Mouse (Mus musculus): Measurements from ENCODE around the gene Grcc10. TPM values are rescaled to one million over a fixed set of nuclear protein-coding genes. Genes with fewer than 3 reads are reported as not detected.

Grcc10 gene
- polyA plus RNA-seq, 1 experiment from 2014 or later, result 429 TPM

DNA sequence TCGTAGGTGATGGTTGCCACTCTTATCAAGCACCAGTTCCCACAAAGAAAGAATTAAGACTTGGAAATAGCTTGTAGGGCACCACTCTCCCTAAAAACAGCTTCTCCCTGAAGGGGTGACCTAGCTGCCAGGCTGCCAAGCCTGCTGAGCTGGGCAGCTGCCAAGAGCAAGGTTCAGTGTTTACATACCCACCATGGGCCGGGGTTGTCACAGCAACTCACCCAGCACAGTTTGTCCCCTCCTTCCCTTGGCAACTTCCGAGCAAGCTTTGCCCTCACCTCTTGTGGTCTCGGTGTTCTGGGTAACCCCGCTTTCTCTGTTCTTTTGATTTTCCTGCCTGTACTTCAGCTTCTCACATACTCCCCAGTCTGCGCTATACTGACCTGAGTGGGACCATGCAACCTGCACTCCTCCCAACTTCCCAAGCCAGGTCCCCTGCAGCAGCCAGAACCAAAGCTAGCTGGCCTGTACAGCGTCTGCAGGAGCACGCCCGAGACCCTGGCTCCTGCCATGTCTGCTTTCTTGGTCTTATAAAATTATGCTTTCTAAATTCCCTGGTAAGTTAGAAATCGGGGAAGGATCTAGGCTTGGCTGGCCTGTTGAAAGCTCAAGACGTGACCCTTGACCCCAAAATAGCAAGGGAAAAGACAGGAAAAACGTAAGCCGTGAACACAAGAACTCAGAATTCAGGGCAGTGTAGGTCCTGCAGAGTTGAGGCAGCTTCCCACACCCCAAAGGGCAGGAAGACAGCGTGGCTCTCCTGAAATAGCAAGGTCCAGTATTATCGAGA, 46.8 kb downstream of the Grcc10 start:
- H3K27ac ChIP-seq (ENCODE audit: low read depth), result peak overlapping the region; percentile 78
- peak; percentile 81 for ATAC-seq (ENCODE audit: insufficient read depth)
- no peak for TF ChIP-seq CTCF (IDR thresholded peaks at IDR 0.05; ENCODE audit: low read depth)
- H3K4me3 ChIP-seq (ENCODE audit: low read depth, low read length), result no peak overlapping the region
- H3K9ac ChIP-seq, result 0 out of 2 replicates have a peak overlapping the region, but pooled peaks have one; percentile 29
- no peaks in the 10 kb centered on the region for H3K9me3 ChIP-seq (ENCODE audit: low read depth, low read length)
- WGBS, result 67% methylated on average over 15 of the region's 15 CpGs
- 0 out of 2 replicates have a peak overlapping the region, but pooled peaks have one; percentile 15 for H3K4me2 ChIP-seq
- H3K27me3 ChIP-seq (ENCODE audit: insufficient read depth, low read length), result no peaks in the 10 kb centered on the region
- H3K36me3 ChIP-seq (ENCODE audit: insufficient read depth), result no peaks in the 10 kb centered on the region; the same call in 1 of the 2 replicates
- H3K4me1 ChIP-seq (ENCODE audit: insufficient read depth), result peaks cover 15% of the 10 kb centered on the region
- DNase-seq, result peak; percentile 66

DNA sequence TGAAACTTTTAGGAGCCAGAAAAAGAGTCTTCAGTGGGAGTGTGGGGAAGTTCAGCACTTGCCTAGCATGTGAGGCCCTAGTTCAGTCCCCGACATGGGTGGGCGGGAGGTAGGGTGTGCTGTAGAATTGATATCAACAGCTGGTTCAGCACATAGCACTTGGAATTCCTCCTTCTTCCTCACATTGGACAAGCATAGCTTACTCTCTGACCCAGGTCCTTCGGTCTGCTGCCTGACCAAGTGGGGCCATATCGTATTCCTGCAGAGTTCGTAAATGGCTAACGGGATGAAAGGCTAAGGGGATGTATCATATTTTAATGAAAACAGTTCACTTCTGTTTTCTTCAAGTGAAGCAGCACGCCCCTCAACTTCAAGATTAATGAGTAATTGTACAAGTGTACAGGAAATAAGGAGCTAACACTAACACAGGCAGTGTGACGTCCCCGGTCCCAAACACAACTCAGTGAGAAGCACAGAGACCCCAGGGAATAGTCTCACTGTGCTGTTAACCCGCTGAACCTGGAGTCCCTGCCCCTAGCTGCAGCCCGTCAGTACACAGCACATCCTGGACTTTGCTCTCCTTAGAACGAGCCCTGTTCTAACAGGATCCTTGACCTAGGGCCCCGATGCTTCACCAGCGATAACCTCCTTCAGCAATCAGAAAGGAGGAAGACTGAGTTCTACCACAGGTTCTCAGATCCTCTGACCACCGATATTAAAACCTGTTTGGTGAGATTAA, 47.8 kb downstream of the Grcc10 start:
- no peak overlapping the region for H3K9ac ChIP-seq
- ATAC-seq (ENCODE audit: insufficient read depth), result no peak
- 55% methylated on average over 15 of the region's 15 CpGs for WGBS

DNA sequence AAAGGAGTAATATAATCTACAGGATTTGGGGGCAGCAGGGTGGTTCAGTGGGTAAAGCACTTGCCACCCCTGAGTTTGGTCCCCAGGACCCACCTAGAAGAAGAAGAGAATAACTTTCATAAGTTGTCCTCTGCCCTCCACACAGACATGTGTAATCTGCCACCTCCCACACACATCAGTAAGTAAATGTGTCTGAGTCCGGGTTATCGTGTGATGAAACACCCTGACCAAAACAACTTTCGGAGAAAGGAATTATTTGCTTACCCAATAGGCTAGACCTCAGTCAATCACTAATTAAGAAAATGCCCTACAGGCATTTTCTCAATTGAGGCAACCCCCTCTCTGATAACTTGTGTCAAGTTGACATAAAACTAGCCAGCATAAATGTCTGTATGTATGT, 50.7 kb downstream of the Grcc10 start:
- ATAC-seq (ENCODE audit: insufficient read depth), result no peak
- H3K27ac ChIP-seq (ENCODE audit: low read depth), result no peak overlapping the region
- H3K9me3 ChIP-seq (ENCODE audit: low read depth, low read length), result no peaks in the 10 kb centered on the region
- no peak for DNase-seq
- no peak overlapping the region for H3K4me3 ChIP-seq (ENCODE audit: low read depth, low read length)
- 90% methylated on average over 3 of the region's 3 CpGs for WGBS
- no peaks in the 10 kb centered on the region for H3K36me3 ChIP-seq (ENCODE audit: insufficient read depth)
- TF ChIP-seq CTCF (IDR thresholded peaks at IDR 0.05; ENCODE audit: low read depth), result no peak
- H3K4me2 ChIP-seq, result no peak overlapping the region
- no peaks in the 10 kb centered on the region for H3K27me3 ChIP-seq (ENCODE audit: insufficient read depth, low read length)
- peaks cover 15% of the 10 kb centered on the region for H3K4me1 ChIP-seq (ENCODE audit: insufficient read depth)
- H3K9ac ChIP-seq, result no peak overlapping the region

More for the DNA sequence above, 47.8 kb downstream of the Grcc10 start:
- no peak for DNase-seq
- Histone ChIP-seq H3K27me3 (ENCODE audit: insufficient read depth, low read length) (no peaks in the 10 kb centered on the region), H3K36me3 (ENCODE audit: insufficient read depth) (no peaks in the 10 kb centered on the region; the same call in 1 of the 2 replicates), H3K4me3 (ENCODE audit: low read depth, low read length) (no peak overlapping the region), H3K4me2 (no peak overlapping the region), H3K4me1 (ENCODE audit: insufficient read depth) (peaks cover 15% of the 10 kb centered on the region), H3K9me3 (ENCODE audit: low read depth, low read length) (no peaks in the 10 kb centered on the region), H3K27ac (ENCODE audit: low read depth) (peak overlapping the region; percentile 78)
- TF ChIP-seq CTCF (IDR thresholded peaks at IDR 0.05; ENCODE audit: low read depth), result no peak

MicroRNAs within 50 kb of the gene (microRNA counts, 519-probe panel; counts per million panel counts)
- microRNA mmu-miR-141 (3,107 counts per million, percentile 60 among the panel's probes with 10 or more counts), microRNA mmu-miR-200c (4,303 counts per million, percentile 88 among the panel's probes with 10 or more counts)

Small RNA genes lying within 50 kb of the gene (microRNA-seq; reads per million reads assigned to microRNA genes)
- 1,903 reads per million, percentile 79 among the genes with 10 or more reads in this experiment for gene Mir141 (ENCODE audit: borderline number of aligned reads)
- gene Mir200c (ENCODE audit: borderline number of aligned reads), result 12,426 reads per million, percentile 95 among the genes with 10 or more reads in this experiment

Other genes with a start within 250 kb of the Grcc10 start
- 0.66 and 0.78 TPM in 2 replicates for gene C1rl, start 248.3 kb downstream of the Grcc10 start, polyA plus RNA-seq (2014; fragmentation: Nextera tagmentation; extraction: Ambion mirVana)
- 1.9 TPM in 2 replicates for gene C1ra, start 229.0 kb downstream of the Grcc10 start, polyA plus RNA-seq (2014; fragmentation: Nextera tagmentation; extraction: Ambion mirVana)
- gene C1s1, start 199.0 kb downstream of the Grcc10 start, polyA plus RNA-seq (2014; fragmentation: Nextera tagmentation; extraction: Ambion mirVana), result 0.64 and 1.2 TPM in 2 replicates
- gene C1rb, start 171.1 kb downstream of the Grcc10 start, polyA plus RNA-seq (2014; fragmentation: Nextera tagmentation; extraction: Ambion mirVana), result not detected in 2 replicates
- gene C1s2, start 105.3 kb downstream of the Grcc10 start, polyA plus RNA-seq (2014; fragmentation: Nextera tagmentation; extraction: Ambion mirVana), result not detected in 2 replicates
- 50.3 and 53.1 TPM in 2 replicates for gene Lpcat3, start 78.3 kb downstream of the Grcc10 start, polyA plus RNA-seq (2014; fragmentation: Nextera tagmentation; extraction: Ambion mirVana)
- 214 and 228 TPM in 2 replicates for gene Emg1, start 29.2 kb downstream of the Grcc10 start, polyA plus RNA-seq (2014; fragmentation: Nextera tagmentation; extraction: Ambion mirVana)
- 354 and 377 TPM in 2 replicates for gene Phb2, start 29.0 kb downstream of the Grcc10 start, polyA plus RNA-seq (2014; fragmentation: Nextera tagmentation; extraction: Ambion mirVana)
- gene Ptpn6, start 2.7 kb downstream of the Grcc10 start, polyA plus RNA-seq (2014; fragmentation: Nextera tagmentation; extraction: Ambion mirVana), result 12.1 and 12.6 TPM in 2 replicates
- not detected in 2 replicates for gene Gm45234, start 14.6 kb upstream of the Grcc10 start, polyA plus RNA-seq (2014; fragmentation: Nextera tagmentation; extraction: Ambion mirVana)
- gene Atn1, start 15.2 kb upstream of the Grcc10 start, polyA plus RNA-seq (2014; fragmentation: Nextera tagmentation; extraction: Ambion mirVana), result 13.1 and 15.1 TPM in 2 replicates
- gene Eno2, start 28.3 kb upstream of the Grcc10 start, polyA plus RNA-seq (2014; fragmentation: Nextera tagmentation; extraction: Ambion mirVana), result 2.2 and 4.1 TPM in 2 replicates
- gene Lrrc23, start 38.4 kb upstream of the Grcc10 start, polyA plus RNA-seq (2014; fragmentation: Nextera tagmentation; extraction: Ambion mirVana), result 0.17 and 0.58 TPM in 2 replicates
- gene Spsb2, start 67.3 kb upstream of the Grcc10 start, polyA plus RNA-seq (2014; fragmentation: Nextera tagmentation; extraction: Ambion mirVana), result 6.8 and 6.9 TPM in 2 replicates
- 701 and 718 TPM in 2 replicates for gene Tpi1, start 72.9 kb upstream of the Grcc10 start, polyA plus RNA-seq (2014; fragmentation: Nextera tagmentation; extraction: Ambion mirVana)
- 143 TPM in 2 replicates for gene Usp5, start 88.1 kb upstream of the Grcc10 start, polyA plus RNA-seq (2014; fragmentation: Nextera tagmentation; extraction: Ambion mirVana)
- 204 and 206 TPM in 2 replicates for gene Cdca3, start 88.2 kb upstream of the Grcc10 start, polyA plus RNA-seq (2014; fragmentation: Nextera tagmentation; extraction: Ambion mirVana)
- gene Gnb3, start 98.9 kb upstream of the Grcc10 start, polyA plus RNA-seq (2014; fragmentation: Nextera tagmentation; extraction: Ambion mirVana), result 0.24 and 0.68 TPM in 2 replicates
- gene P3h3, start 116.4 kb upstream of the Grcc10 start, polyA plus RNA-seq (2014; fragmentation: Nextera tagmentation; extraction: Ambion mirVana), result 29.5 and 34.3 TPM in 2 replicates
- 0.08 and 0.30 TPM in 2 replicates for gene Gpr162, start 122.6 kb upstream of the Grcc10 start, polyA plus RNA-seq (2014; fragmentation: Nextera tagmentation; extraction: Ambion mirVana)
- gene Cd4, start 146.8 kb upstream of the Grcc10 start, polyA plus RNA-seq (2014; fragmentation: Nextera tagmentation; extraction: Ambion mirVana), result 0.11 TPM in 1 of 2 replicates, not detected in the other
- gene Lag3, start 170.3 kb upstream of the Grcc10 start, polyA plus RNA-seq (2014; fragmentation: Nextera tagmentation; extraction: Ambion mirVana), result 1.4 and 2.2 TPM in 2 replicates
- 377 and 442 TPM in 2 replicates for gene Ptms, start 178.7 kb upstream of the Grcc10 start, polyA plus RNA-seq (2014; fragmentation: Nextera tagmentation; extraction: Ambion mirVana)
- 390 and 401 TPM in 2 replicates for gene Mlf2, start 190.0 kb upstream of the Grcc10 start, polyA plus RNA-seq (2014; fragmentation: Nextera tagmentation; extraction: Ambion mirVana)
- gene Cops7a, start 224.2 kb upstream of the Grcc10 start, polyA plus RNA-seq (2014; fragmentation: Nextera tagmentation; extraction: Ambion mirVana), result 147 and 155 TPM in 2 replicates

Measured in lung, embryonic 14.5 days (tissue).